Mouse (Mus musculus): Measurements from ENCODE around the gene Hid1. TPM values are rescaled to one million over a fixed set of nuclear protein-coding genes. Genes with fewer than 3 reads are reported as not detected.

Gene Hid1
- polyA plus RNA-seq, 1 experiment = 1.2 TPM

DNA sequence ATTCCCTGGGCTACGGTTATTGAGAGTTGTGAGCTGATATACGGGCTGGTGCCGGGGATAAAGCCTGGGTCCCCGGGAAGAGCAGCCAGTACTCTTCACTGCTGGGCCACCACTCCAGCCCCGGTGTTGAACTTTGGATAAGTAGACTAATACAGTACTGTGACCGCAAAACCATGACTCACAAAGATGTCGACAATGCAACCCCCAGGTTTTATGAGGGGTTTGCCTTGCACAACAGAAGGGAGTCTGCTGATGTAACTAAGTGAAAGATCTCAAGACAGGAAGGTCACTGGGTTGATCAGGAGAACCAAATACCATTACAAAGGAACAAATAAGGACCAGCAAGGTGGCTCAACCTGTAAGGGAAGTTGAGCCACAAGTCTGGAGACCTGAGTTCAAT is 9.2 kb upstream of the Hid1 start:
- Histone ChIP-seq H3K4me1 (peaks cover 26% of the 10 kb centered on the region), H3K27me3 (replicated peaks) (peaks cover 91% of the 10 kb centered on the region), H3K4me3 (replicated peaks) (no peak overlapping the region), H3K36me3 (replicated peaks; ENCODE audit: low read length) (no peaks in the 10 kb centered on the region), H3K9me3 (peaks cover 23% of the 10 kb centered on the region)
- TF ChIP-seq FLI1 (IDR thresholded peaks at IDR 0.05; ENCODE audit: low read length) (no peak), GATA1 (IDR thresholded peaks at IDR 0.05; ENCODE audit: borderline replicate concordance, low read length) (no peak)

DNA sequence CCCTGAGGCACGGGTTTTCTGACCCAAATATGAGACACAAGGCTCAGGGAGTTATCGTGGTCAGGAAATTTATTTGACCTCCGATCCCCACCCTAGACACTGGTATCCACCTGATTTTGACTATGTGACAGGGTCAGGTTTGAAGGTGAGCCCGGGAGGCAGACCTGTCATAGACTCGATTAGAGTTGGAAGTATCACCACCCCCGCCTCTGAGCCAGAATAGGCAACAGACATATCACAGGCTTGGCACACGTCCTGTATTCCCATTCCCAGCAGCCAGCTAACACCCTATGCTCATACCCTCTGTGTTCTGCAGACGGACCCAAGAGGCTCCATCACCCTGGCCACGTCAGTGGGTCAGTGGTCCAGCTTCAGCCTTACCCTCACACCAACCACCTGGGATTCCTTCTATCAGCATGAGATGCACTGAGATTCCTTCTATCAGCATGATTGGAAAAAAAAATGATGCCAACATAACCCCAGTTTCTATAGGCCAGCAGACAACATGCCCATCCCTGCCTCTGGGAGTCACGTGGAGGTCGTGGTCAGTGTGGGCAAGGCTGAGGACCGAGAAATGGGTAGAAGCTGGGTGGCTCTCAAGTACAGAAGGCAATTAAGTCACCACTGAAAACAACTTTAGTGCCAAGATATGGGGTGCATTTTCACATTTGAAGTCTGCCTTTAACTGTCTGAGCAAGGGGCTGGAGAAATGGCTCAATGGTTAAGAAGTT is 7.3 kb upstream of the Hid1 start:
- no peak for TF ChIP-seq GATA1 (IDR thresholded peaks at IDR 0.05; ENCODE audit: borderline replicate concordance, low read length)
- TF ChIP-seq FLI1 (IDR thresholded peaks at IDR 0.05; ENCODE audit: low read length) = no peak
- Histone ChIP-seq H3K27me3 (replicated peaks) (peaks cover 95% of the 10 kb centered on the region), H3K9me3 (peaks cover 20% of the 10 kb centered on the region), H3K4me1 (peaks cover 23% of the 10 kb centered on the region), H3K4me3 (replicated peaks) (peak overlapping the region; percentile 23), H3K36me3 (replicated peaks; ENCODE audit: low read length) (no peaks in the 10 kb centered on the region)

GRCm38 (mm10) chr11:115373805-115374694 is 6.5 kb upstream of the Hid1 start:
- peaks cover 95% of the 10 kb centered on the region for H3K27me3 ChIP-seq (replicated peaks)
- H3K9me3 ChIP-seq = peaks cover 13% of the 10 kb centered on the region
- peaks cover 23% of the 10 kb centered on the region for H3K4me1 ChIP-seq
- H3K4me3 ChIP-seq (replicated peaks) = peak overlapping the region; percentile 91
- H3K36me3 ChIP-seq (replicated peaks; ENCODE audit: low read length) = no peaks in the 10 kb centered on the region
- TF ChIP-seq FLI1 (IDR thresholded peaks at IDR 0.05; ENCODE audit: low read length) = no peak
- no peak for TF ChIP-seq GATA1 (IDR thresholded peaks at IDR 0.05; ENCODE audit: borderline replicate concordance, low read length)

- H3K4me3 ChIP-seq (replicated peaks) = no peak overlapping the region
- peaks cover 24% of the 10 kb centered on the region for H3K4me1 ChIP-seq
- H3K9me3 ChIP-seq = 0 out of 2 replicates have a peak, but pooled peaks cover under 1% of the 10 kb centered on the region
- H3K27me3 ChIP-seq (replicated peaks) = peaks cover 92% of the 10 kb centered on the region
- no peaks in the 10 kb centered on the region for H3K36me3 ChIP-seq (replicated peaks; ENCODE audit: low read length)
- TF ChIP-seq FLI1 (IDR thresholded peaks at IDR 0.05; ENCODE audit: low read length) (no peak), GATA1 (IDR thresholded peaks at IDR 0.05; ENCODE audit: borderline replicate concordance, low read length) (no peak)
Measured at GRCm38 (mm10) chr11:115372737-115373136, 5.2 kb upstream of the Hid1 start.

GRCm38 (mm10) chr11:115372015-115372414 is 4.5 kb upstream of the Hid1 start:
- Histone ChIP-seq H3K4me3 (replicated peaks) (no peak overlapping the region), H3K36me3 (replicated peaks; ENCODE audit: low read length) (no peaks in the 10 kb centered on the region), H3K4me1 (peaks cover 31% of the 10 kb centered on the region), H3K9me3 (no peaks in the 10 kb centered on the region), H3K27me3 (replicated peaks) (peaks cover 94% of the 10 kb centered on the region)
- TF ChIP-seq GATA1 (IDR thresholded peaks at IDR 0.05; ENCODE audit: borderline replicate concordance, low read length) = no peak
- TF ChIP-seq FLI1 (IDR thresholded peaks at IDR 0.05; ENCODE audit: low read length) = no peak

GRCm38 (mm10) chr11:115371354-115371753 is 3.8 kb upstream of the Hid1 start:
- peaks cover 38% of the 10 kb centered on the region for H3K4me1 ChIP-seq

DNA sequence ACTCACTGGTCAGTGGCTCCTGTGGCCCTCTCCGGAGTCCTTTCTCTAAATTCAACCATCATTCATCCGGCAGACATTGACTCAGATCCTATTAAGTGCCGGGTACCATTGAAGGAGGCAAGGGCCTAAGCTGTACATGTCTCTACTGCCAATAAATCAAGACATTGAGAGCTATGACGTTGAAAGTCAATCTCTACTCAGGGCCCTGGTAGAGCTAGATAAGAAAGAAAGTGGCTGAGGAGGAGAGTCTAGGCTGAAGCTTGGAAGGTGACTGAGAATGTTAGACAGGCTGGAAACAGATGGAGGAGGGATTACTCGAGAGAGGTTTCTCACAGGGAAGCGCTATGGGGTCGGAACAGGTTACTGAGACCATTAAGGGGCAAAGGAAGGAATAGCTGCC is 2.8 kb upstream of the Hid1 start:
- TF ChIP-seq GATA1 (IDR thresholded peaks at IDR 0.05; ENCODE audit: borderline replicate concordance, low read length) (no peak), FLI1 (IDR thresholded peaks at IDR 0.05; ENCODE audit: low read length) (no peak)
- peaks cover 95% of the 10 kb centered on the region for H3K27me3 ChIP-seq (replicated peaks)

More at GRCm38 (mm10) chr11:115371354-115371753, 3.8 kb upstream of the Hid1 start:
- no peaks in the 10 kb centered on the region for H3K9me3 ChIP-seq
- peaks cover 95% of the 10 kb centered on the region for H3K27me3 ChIP-seq (replicated peaks)
- H3K4me3 ChIP-seq (replicated peaks) = no peak overlapping the region
- TF ChIP-seq FLI1 (IDR thresholded peaks at IDR 0.05; ENCODE audit: low read length) (no peak), GATA1 (IDR thresholded peaks at IDR 0.05; ENCODE audit: borderline replicate concordance, low read length) (no peak)
- H3K36me3 ChIP-seq (replicated peaks; ENCODE audit: low read length) = no peaks in the 10 kb centered on the region

GRCm38 (mm10) chr11:115366706-115367394 is 706 bp downstream of the Hid1 start:
- Histone ChIP-seq H3K4me3 (replicated peaks) (peak overlapping the region; percentile 91), H3K9me3 (no peaks in the 10 kb centered on the region), H3K27me3 (replicated peaks) (peaks cover 96% of the 10 kb centered on the region), H3K36me3 (replicated peaks; ENCODE audit: low read length) (no peaks in the 10 kb centered on the region), H3K4me1 (peaks cover 30% of the 10 kb centered on the region)
- TF ChIP-seq GATA1 (IDR thresholded peaks at IDR 0.05; ENCODE audit: borderline replicate concordance, low read length) = no peak
- TF ChIP-seq FLI1 (IDR thresholded peaks at IDR 0.05; ENCODE audit: low read length) = no peak

More for the DNA sequence above, 2.8 kb upstream of the Hid1 start:
- no peaks in the 10 kb centered on the region for H3K9me3 ChIP-seq
- H3K4me3 ChIP-seq (replicated peaks) = no peak overlapping the region
- H3K36me3 ChIP-seq (replicated peaks; ENCODE audit: low read length) = no peaks in the 10 kb centered on the region
- H3K4me1 ChIP-seq = peaks cover 44% of the 10 kb centered on the region

DNA sequence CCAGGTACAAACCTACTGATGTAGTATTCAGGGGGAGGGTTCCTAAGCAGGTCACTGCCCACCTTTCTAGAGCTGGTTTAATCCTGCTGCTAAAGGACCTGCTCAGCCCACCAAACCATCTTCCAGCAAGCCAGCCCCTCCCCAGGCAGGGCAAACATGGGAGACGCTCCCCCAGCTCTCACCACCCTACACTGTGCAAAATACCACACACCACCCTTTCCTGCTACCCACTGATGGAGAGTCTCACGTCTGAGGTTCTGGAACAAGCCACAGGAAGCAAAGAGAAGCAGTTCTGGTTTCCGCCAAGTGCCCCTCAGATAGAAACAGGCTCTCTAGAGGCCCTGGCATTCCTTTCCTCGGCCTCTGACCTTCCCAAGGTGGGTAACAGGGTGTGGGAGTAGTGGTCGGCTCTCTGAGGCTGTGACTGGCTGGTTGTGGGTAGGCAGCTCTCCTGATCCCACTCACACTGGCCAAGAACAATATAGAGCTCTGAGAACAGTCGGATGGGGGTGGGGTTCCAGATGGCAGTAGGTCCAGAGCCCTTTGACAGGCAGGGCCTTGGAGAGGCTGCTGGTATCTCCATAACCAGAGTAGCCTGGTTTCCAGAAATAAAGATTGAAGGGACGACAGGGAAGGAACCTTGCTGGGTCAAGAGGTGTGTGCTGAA is 1.4 kb downstream of the Hid1 start:
- H3K9me3 ChIP-seq = no peaks in the 10 kb centered on the region
- H3K4me1 ChIP-seq = peaks cover 30% of the 10 kb centered on the region
- TF ChIP-seq GATA1 (IDR thresholded peaks at IDR 0.05; ENCODE audit: borderline replicate concordance, low read length) = no peak
- TF ChIP-seq FLI1 (IDR thresholded peaks at IDR 0.05; ENCODE audit: low read length) = no peak
- H3K27me3 ChIP-seq (replicated peaks) = peaks cover 96% of the 10 kb centered on the region
- no peaks in the 10 kb centered on the region for H3K36me3 ChIP-seq (replicated peaks; ENCODE audit: low read length)
- peak overlapping the region; percentile 91 for H3K4me3 ChIP-seq (replicated peaks)

All from megakaryocyte, embryonic 14.5 days (primary cell).